Mouse (Mus musculus) inflammation-experienced regulatory T-cells (primary cell): ENCODE results near the gene Hspb6. TPM values are rescaled to one million over a fixed set of nuclear protein-coding genes. Genes with fewer than 3 reads are reported as not detected.

Experiments used
- polyA plus RNA-seq, 2 experiments: library from polyadenylated mRNA; unstranded; fragments of 100-300 nt; shearing (Covaris generic); gene quantifications; one replicate each; pipeline ENCODE4 v1.2.1; 2017

Gene Hspb6
- polyA plus RNA-seq, result 1 to 10 TPM; 3.4 to 7.8 TPM

DNA sequence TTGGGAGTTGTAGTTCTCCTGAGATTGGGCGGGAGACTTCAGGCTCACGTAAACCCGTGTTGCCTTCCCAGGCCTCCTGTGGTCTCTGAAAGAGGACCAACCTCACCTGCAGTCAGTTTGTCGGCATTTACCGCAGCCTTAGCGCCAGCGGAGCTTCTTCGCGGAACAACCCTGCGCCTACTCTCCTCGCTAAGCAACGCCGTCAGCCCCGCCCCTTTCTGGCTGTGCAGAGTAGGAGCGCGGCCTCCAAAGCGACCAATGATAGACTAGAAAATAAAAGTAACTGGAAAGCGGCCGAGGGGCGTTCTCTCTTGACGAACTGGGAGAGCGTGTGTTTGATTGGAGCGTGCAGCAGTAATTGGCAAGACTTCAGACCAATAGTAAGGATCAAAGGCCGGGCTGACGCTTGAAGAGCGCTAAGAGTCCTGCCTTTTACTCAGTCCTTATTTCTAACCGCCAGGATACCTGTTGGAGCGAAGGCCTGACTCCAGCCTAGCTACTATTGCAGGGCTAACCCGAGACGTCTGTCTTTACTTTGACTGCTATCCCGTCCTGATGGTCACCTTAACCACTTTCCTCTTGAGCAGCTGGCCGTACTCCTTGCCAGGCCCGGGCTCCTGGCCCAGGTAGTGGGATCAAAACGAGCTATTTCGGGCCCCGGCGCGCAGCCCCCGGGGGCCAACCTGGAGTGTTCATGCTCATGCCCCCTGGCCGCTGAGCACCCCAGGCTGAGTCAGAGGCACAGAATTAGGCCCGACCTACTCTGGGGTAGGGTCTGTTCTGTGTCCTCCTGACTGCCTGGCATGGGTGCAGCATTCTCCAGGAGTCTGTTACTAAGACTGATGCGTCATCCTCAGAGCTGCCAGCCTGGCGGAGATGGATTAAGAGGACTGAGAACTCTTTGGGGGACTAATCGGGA is at the start of gene Hspb6, which contains the start of gene Proser3:
Hspb6 (plus strand) TSS at position 77 of the 919 bp plus-strand sequence.
Proser3 (minus strand) TSS at position 198 of the 919 bp plus-strand sequence.

DNA sequence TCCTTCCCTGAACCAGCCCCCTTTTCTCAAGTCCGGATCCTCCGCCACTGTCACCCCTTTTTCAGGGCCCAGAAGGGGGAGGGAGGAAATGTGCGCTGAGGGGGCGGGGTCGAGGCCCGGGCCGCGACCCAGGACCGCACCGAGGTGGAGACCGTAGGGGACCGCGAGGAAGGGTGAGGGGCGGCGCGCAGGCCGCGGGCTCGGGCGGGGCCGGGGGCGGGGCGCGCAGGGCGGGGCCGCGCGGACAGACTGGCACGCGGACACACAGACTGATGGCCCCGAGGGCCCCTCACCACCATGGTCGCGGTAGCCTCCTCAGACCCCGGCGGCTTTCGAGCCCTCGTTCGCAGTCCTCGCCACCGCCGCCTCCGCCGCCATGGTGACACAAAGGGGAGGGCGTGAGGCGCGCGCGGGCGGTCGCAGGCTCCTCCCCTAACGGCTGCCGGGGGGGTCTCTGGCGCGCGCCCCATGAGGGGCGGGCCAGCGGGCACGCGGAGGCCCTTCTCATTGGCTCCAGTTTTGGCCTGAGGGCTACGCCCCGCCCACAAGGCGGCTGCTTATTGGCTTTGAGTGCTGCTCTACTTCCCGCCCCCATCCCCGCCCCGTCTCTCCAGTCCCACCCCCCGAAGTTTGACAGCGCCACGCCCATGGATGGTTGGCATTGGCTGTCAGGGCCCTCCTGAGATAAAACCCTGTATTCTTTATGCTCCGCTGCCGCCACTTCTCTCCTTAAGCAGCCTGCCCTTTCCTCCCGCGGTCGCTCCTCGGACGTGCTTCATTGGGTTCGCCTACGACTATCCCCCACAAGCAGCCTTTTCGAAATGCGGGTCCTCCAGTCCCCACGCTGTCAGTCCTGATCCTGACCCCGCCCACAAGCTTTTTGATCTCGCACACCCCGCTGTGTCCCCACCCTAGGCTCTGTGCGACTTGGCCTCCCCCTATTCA is 17.1 kb upstream of the Hspb6 start, which contains the start of gene Arhgap33:
Arhgap33 (minus strand) TSS at position 428 of the 945 bp plus-strand sequence.

DNA sequence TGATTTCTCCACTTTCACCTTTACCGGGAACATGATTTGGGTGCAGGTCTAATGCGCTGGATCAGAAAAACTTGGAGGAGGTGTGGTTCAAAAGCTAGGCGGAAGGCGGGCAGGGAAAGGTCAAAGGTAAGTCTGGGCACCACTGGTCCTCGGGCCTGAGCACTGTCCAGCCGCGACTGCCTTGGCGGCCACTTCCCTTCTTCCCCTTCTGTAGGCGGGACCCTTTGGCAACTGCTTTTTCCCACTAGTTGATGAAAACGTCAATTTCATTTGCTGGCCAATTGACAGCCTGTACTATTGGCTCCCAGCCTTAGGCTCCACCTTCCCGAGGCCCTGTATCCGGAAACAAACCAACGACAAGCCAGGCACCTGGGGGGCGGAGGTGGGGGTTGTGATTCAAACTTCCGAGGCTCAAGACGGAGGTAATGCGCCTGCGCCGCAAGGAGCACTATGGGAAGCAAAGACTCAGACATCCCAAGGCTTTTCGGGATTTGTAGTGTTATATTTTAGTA is 7.5 kb downstream of the Hspb6 start, which contains the start of gene Lin37:
Lin37 (minus strand) TSS at position 396 of the 512 bp plus-strand sequence.

DNA sequence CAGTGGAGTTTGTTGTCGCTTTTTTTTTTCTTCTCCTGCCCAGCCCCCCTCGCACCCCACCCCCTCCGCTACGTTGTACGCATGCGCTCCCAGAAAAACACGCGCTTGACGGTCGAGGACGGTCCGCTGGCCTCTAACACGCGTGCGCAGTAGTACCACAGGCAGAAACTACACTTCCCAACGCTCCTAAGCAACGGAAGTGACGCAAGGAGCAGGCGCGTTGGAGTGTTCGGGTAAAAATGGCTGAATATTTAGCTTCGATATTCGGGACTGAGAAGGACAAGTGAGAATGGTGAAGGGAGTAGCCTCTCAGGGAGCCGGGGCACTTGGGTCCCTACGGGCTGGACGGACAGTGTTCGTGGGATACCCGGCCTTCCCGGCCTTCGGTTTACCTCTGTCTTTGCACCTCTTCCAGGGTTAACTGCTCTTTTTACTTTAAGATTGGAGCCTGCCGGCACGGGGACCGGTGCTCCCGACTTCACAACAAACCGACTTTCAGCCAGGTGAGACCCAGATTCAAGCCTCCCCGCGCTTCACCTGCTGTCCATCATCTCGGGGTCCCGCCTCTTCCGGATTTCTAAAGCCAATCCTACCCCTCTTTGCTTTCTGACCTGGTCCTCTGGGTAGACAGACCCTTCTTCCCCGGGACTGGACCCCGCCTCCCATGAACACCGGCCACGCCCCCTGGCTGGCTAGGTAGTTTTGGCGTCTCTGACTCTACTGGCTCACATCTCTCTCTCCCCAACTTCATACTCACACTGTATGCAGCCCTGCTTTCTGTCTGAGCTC is 11.3 kb downstream of the Hspb6 start, which contains the start of the genes U2af1l4, Gm49396 and Psenen:
U2af1l4 (plus strand) TSS at position 185 of the 789 bp plus-strand sequence.
Gm49396 (plus strand) TSS at position 228 of the 789 bp plus-strand sequence.
Psenen (minus strand) TSS at position 511 of the 789 bp plus-strand sequence.

DNA sequence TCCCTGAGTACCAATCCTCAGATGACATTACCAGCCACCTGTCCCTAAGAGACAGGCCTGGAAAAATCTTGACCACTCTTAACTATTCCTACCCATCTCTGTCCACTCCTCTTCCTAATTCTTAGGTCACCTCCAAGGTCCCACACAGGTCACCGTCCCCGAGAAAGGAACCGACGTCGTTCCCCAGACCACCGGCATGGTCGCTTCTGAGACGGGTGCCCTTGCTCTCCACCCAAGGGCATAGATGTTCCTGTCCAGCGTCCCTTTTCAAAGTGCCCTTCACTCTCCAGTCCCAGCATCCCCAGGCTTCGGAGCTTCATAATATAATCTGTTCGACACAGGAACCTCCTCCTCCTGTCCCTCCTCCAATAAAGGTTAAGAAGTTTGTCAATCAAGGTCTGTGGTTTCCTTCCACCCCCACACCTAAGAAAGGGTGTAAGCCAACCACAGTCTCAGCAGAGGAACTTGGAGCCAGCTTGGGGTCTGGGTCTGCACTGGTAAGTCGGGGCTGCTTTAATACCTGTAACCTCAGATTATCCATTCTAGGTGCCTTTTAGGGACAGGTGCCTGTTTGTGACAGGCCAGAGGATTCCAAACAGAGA is 13.1 kb downstream of the Hspb6 start, which contains the start of gene Igflr1:
Igflr1 (plus strand) TSS at position 458 of the 602 bp plus-strand sequence.

DNA sequence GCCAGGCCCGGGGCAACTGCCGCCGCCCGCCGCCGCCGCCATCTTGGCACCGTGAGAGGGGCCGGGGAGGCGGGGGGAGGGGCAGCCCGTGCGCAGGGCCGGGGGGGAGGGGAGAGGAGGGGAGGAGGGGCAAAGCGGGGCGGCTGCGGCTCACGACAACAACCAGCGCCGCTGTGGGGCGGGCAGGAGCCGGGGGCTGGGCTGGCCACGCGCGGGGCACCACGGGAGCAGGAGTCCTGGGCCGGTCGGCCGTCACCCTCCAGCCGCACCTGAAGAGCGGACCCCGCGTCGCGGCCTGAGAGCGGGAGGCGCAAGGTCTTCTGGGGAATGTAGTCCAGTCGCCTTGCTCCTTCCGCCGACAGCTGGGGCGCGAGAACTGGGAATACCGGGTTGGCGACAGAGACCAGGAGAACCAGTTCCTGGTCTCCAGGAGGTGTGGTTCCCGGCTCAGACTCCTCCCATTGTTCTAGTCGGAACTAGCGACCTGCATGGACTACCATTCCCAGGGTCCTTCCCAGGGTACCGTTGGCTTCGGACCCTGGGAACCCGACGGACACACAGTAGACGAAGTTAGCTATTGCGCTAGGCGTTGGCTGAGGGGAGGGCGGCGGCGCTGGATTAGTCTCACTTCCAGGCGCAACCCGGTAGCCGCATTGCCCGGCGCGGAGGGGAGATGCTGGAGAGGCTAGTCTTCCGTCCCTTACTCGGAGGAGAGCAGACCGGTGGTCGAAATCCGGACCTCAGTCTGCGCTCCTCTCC is 36.9 kb downstream of the Hspb6 start, which contains the start of gene Kmt2b:
Kmt2b (minus strand) TSS at position 51 of the 759 bp plus-strand sequence.

DNA sequence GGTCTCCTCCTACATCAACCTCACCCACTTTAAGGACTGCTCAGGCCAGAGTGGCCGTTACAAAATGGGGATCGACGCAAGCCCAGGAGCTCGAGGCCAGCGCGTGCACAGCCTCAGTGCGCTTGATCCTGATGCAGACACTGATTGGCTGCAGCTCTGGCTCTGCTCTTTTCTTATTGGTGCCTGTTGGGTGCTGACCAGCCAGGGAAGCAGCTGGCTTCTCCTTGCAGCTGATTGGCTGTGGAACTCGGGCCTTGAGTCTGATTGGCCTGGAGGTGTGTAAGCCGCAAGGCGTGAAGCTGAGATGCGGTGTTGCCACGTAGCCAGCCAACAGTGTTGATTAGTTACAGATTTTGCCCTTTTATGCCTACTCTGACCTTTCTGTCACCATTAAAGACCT is 46.8 kb downstream of the Hspb6 start, which contains the start of gene Zbtb32:
Zbtb32 (minus strand) TSS at position 124 of the 400 bp plus-strand sequence.

Other genes starting within 250 kb of the Hspb6 start
- gene Alkbh6, start 243.5 kb upstream of the Hspb6 start, polyA plus RNA-seq, result 100 to 1,000 TPM; 152 to 164 TPM
- gene Syne4, start 237.4 kb upstream of the Hspb6 start, polyA plus RNA-seq, result 10 to 100 TPM; 13.3 to 21.9 TPM
- not detected for gene E130208F15Rik, start 230.4 kb upstream of the Hspb6 start, polyA plus RNA-seq
- 10 to 100 TPM; 36.0 to 57.6 TPM for gene Sdhaf1, start 228.3 kb upstream of the Hspb6 start, polyA plus RNA-seq
- gene Lrfn3, start 189.4 kb upstream of the Hspb6 start, polyA plus RNA-seq, result not detected
- 10 to 100 TPM in 1 of 2 experiments, 1 to 10 TPM in 1; 2.4 to 16.6 TPM for gene Tyrobp, start 138.4 kb upstream of the Hspb6 start, polyA plus RNA-seq
- 100 to 1,000 TPM; 388 to 519 TPM for gene Hcst, start 132.3 kb upstream of the Hspb6 start, polyA plus RNA-seq
- gene Nfkbid, start 130.4 kb upstream of the Hspb6 start, polyA plus RNA-seq, result 100 to 1,000 TPM in 1 of 2 experiments, 10 to 100 TPM in 1; 93.7 to 126 TPM
- 10 to 100 TPM; 25.4 to 35.3 TPM for gene Aplp1, start 106.6 kb upstream of the Hspb6 start, polyA plus RNA-seq
- not detected for gene Kirrel2, start 94.5 kb upstream of the Hspb6 start, polyA plus RNA-seq
- not detected for gene Nphs1, start 93.9 kb upstream of the Hspb6 start, polyA plus RNA-seq
- under 1 TPM in 1 of 2 experiments, not detected in 1; 0.95 TPM for gene Prodh2, start 58.6 kb upstream of the Hspb6 start, polyA plus RNA-seq
- gene Arhgap33, start 17.1 kb upstream of the Hspb6 start, polyA plus RNA-seq, result 1 to 10 TPM in 1 of 2 experiments, under 1 TPM in 1; 0.82 to 1.1 TPM
- 1 to 10 TPM; 6.0 to 9.2 TPM for gene Proser3, start 121 bp downstream of the Hspb6 start, polyA plus RNA-seq
- gene Lin37, start 7.7 kb downstream of the Hspb6 start, polyA plus RNA-seq, result 10 to 100 TPM; 80.6 to 85.0 TPM
- 10 to 100 TPM; 39.3 to 39.7 TPM for gene U2af1l4, start 11.1 kb downstream of the Hspb6 start, polyA plus RNA-seq
- gene Gm49396, start 11.2 kb downstream of the Hspb6 start, polyA plus RNA-seq, result 10 to 100 TPM; 76.1 to 100.0 TPM
- 100 to 1,000 TPM; 211 to 228 TPM for gene Psenen, start 11.4 kb downstream of the Hspb6 start, polyA plus RNA-seq
- 100 to 1,000 TPM in 1 of 2 experiments, 10 to 100 TPM in 1; 76.2 to 250 TPM for gene Igflr1, start 13.2 kb downstream of the Hspb6 start, polyA plus RNA-seq
- gene Kmt2b, start 36.5 kb downstream of the Hspb6 start, polyA plus RNA-seq, result 10 to 100 TPM; 10.6 to 16.5 TPM
- 10 to 100 TPM in 1 of 2 experiments, 1 to 10 TPM in 1; 5.3 to 20.8 TPM for gene Zbtb32, start 46.7 kb downstream of the Hspb6 start, polyA plus RNA-seq
- 1 to 10 TPM in 1 of 2 experiments, not detected in 1; 1.6 TPM for gene Upk1a, start 60.7 kb downstream of the Hspb6 start, polyA plus RNA-seq
- gene Cox6b1, start 74.0 kb downstream of the Hspb6 start, polyA plus RNA-seq, result 100 to 1,000 TPM; 588 to 621 TPM
- not detected for gene Etv2, start 83.7 kb downstream of the Hspb6 start, polyA plus RNA-seq
- gene Rbm42, start 98.1 kb downstream of the Hspb6 start, polyA plus RNA-seq, result 100 to 1,000 TPM; 177 to 208 TPM
- 10 to 100 TPM; 34.8 to 50.8 TPM for gene Haus5, start 112.8 kb downstream of the Hspb6 start, polyA plus RNA-seq
- 1 to 10 TPM in 1 of 2 experiments, not detected in 1; 3.0 TPM for gene Pmis2, start 119.4 kb downstream of the Hspb6 start, polyA plus RNA-seq
- not detected for gene 2200002J24Rik, start 146.7 kb downstream of the Hspb6 start, polyA plus RNA-seq
- gene Atp4a, start 160.0 kb downstream of the Hspb6 start, polyA plus RNA-seq, result 1 to 10 TPM in 1 of 2 experiments, not detected in 1; 2.4 TPM
- 100 to 1,000 TPM; 107 to 111 TPM for gene Tmem147, start 177.4 kb downstream of the Hspb6 start, polyA plus RNA-seq
- gene Gapdhs, start 191.5 kb downstream of the Hspb6 start, polyA plus RNA-seq, result 1 to 10 TPM in 1 of 2 experiments, under 1 TPM in 1; 0.40 to 1.6 TPM
- gene Sbsn, start 199.3 kb downstream of the Hspb6 start, polyA plus RNA-seq, result 1 to 10 TPM in 1 of 2 experiments, not detected in 1; 2.9 TPM
- gene Dmkn, start 211.6 kb downstream of the Hspb6 start, polyA plus RNA-seq, result under 1 TPM in 1 of 2 experiments, not detected in 1; 0.37 TPM
- gene Krtdap, start 235.7 kb downstream of the Hspb6 start, polyA plus RNA-seq, result not detected